Mouse (Mus musculus) lung, postnatal 0 days (tissue): ENCODE results near the gene Chd2.

ENCODE experiments used
- CTCF ChIP-seq: IDR thresholded peaks from 2 replicates; pipeline ENCODE4 v1.5.1; 2016; ENCODE audit warnings: antibody characterized with exemption, mild to moderate bottlenecking
- EP300 ChIP-seq: IDR thresholded peaks from 2 replicates; pipeline ENCODE4 v1.6.1; 2016; ENCODE audit warnings: antibody characterized with exemption, mild to moderate bottlenecking, control low read depth

DNA sequence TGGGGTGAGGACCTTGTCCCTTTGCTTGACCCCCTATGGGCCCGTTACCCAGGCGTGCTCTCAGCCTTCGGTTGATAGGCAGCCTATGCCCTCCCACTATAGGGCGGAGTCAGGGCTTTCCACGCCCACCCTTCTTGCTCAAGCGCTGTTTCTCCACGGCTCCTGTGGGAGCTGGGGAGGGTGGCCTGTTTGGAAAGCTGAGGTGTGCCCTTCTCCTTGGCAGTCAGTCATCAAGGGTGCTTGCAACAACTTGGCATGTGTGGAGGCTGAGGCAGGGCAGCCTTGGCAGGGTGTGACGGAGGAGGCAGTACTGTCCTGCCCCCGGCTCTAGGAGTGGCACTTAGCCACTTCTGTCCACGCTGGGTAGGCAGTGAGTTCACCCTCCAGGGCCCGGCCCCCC lies 143.3 kb downstream of the Chd2 start:
- TF ChIP-seq EP300 (no peak), CTCF (no peak)
